Mouse (Mus musculus): ENCODE measurements at regions not wholly inside any gene's neighbourhood (a gene's known extent, or its start where the extent isn't known, plus 50 kb on each side); places are given as distances from the start of the nearest gene placed in this dataset.

DNA sequence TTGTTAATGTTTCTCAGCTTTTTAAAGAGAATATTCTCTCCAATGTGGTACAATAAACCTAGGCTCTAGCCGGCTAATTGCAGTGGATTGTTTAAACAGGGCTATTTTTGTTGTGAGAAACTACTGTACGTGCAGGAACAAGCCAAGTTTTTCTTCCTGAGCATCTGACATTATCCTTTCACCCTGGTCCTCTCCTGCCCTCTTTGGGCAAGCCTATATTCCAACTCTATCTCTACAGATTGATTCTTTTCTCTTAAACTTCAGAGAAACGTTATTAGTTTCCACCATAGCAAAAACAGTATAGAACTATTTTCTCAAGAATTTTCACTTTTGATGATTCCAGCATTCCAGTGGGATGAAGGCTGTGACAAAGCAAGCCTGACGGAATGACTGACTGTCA lies 535.2 kb downstream of the Fgf9 start:
- H3K27me3 ChIP-seq (ENCODE audit: control insufficient read depth, insufficient read depth, low read length): no peaks in the 10 kb centered on the region
- no peak overlapping the region for H3K27ac ChIP-seq (ENCODE audit: insufficient read depth, low read length)
- no peak for DNase-seq
- H3K4me3 ChIP-seq (replicated peaks; ENCODE audit: insufficient read depth, low read depth, low read length): no peak overlapping the region
- 42% methylated on average over 4 of the region's 4 CpGs for WGBS
- TF ChIP-seq POLR2A (IDR thresholded peaks at IDR 0.05; ENCODE audit: borderline replicate concordance, insufficient read depth, low read length) (no peak), CTCF (IDR thresholded peaks at IDR 0.05; ENCODE audit: borderline replicate concordance, insufficient read depth, low read depth, low read length) (no peak)
- H3K4me1 ChIP-seq (ENCODE audit: control insufficient read depth, insufficient read depth, low read length): no peaks in the 10 kb centered on the region

DNA sequence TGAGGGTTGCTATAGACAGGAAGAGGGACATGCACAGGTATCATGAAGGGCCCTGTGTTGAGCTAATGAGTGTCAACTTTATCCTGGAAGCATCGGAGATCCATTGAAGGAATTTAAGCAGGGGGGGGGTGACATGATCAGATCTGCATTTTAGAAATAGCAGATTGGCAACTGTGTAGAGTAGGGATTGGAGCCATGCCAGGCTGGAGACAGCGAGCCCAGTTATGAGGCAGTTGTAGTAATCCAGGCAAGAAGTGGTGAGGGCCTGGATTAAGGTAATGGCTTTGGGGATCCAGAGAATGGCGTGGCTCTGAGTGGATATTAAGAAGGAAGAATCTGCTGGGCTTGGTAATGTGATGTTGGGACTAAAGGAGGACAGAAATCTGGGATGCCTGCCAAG lies 528.5 kb downstream of the Fgf9 start:
- DNase-seq: no peak
- Histone ChIP-seq H3K4me1 (ENCODE audit: control insufficient read depth, insufficient read depth, low read length) (no peaks in the 10 kb centered on the region), H3K27me3 (ENCODE audit: control insufficient read depth, insufficient read depth, low read length) (no peaks in the 10 kb centered on the region), H3K4me3 (replicated peaks; ENCODE audit: insufficient read depth, low read depth, low read length) (no peak overlapping the region), H3K27ac (ENCODE audit: insufficient read depth, low read length) (no peak overlapping the region)
- WGBS: 37% methylated on average over 3 of the region's 3 CpGs
- no peak for TF ChIP-seq CTCF (IDR thresholded peaks at IDR 0.05; ENCODE audit: borderline replicate concordance, insufficient read depth, low read depth, low read length)
- TF ChIP-seq POLR2A (IDR thresholded peaks at IDR 0.05; ENCODE audit: borderline replicate concordance, insufficient read depth, low read length): no peak

DNA sequence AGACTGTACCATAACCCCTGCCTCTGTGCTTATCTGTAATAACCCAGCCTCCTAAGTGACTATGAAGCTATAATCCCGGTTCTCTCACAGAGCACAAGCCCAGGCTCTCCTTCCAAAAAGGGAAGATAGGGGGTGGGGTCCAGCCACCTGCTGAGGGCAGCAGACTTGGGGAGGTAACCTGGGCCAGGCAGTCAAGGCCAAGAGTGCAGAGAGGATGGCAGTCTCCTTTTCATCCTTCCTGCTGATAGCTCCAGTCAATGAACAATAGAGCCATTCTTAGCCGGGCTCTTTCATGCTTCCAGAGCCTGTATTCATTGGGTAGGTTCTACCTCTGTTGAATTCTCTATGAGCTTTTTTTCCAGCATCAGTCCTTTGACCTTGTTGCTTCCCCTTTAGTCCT lies 527.5 kb downstream of the Fgf9 start:
- TF ChIP-seq CTCF (IDR thresholded peaks at IDR 0.05; ENCODE audit: borderline replicate concordance, insufficient read depth, low read depth, low read length) (no peak), POLR2A (IDR thresholded peaks at IDR 0.05; ENCODE audit: borderline replicate concordance, insufficient read depth, low read length) (no peak)
- WGBS: 60% methylated on average over 2 of the region's 2 CpGs
- DNase-seq: no peak
- Histone ChIP-seq H3K27ac (ENCODE audit: insufficient read depth, low read length) (no peak overlapping the region), H3K27me3 (ENCODE audit: control insufficient read depth, insufficient read depth, low read length) (no peaks in the 10 kb centered on the region), H3K4me1 (ENCODE audit: control insufficient read depth, insufficient read depth, low read length) (no peaks in the 10 kb centered on the region), H3K4me3 (replicated peaks; ENCODE audit: insufficient read depth, low read depth, low read length) (no peak overlapping the region)

DNA sequence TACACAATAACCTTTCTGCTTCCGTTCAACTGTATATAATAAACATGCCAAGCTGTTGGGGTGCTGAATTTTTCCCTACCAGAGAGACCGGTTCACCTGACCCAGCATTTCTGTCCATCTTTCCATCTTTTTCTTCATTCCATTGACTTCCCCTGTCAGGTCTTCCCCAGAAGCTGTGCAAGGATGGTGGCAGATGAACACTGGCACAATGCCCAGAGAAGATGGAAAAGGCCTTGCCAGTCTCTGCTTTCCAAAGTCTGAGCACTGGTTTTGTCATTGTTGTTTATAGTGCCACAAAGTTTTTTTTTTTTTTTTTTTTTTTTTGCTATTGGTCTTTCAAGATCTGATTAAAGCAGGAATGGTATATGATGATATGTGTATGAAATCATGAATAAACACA lies 526.6 kb downstream of the Fgf9 start:
- 77% methylated on average over 2 of the region's 2 CpGs for WGBS
- no peaks in the 10 kb centered on the region for H3K27me3 ChIP-seq (ENCODE audit: control insufficient read depth, insufficient read depth, low read length)
- peak in 1 of 2 experiments; percentile 15 for DNase-seq
- no peak overlapping the region for H3K27ac ChIP-seq (ENCODE audit: insufficient read depth, low read length)
- no peak for TF ChIP-seq CTCF (IDR thresholded peaks at IDR 0.05; ENCODE audit: borderline replicate concordance, insufficient read depth, low read depth, low read length)
- no peak for TF ChIP-seq POLR2A (IDR thresholded peaks at IDR 0.05; ENCODE audit: borderline replicate concordance, insufficient read depth, low read length)
- H3K4me3 ChIP-seq (replicated peaks; ENCODE audit: insufficient read depth, low read depth, low read length): no peak overlapping the region
- H3K4me1 ChIP-seq (ENCODE audit: control insufficient read depth, insufficient read depth, low read length): no peaks in the 10 kb centered on the region

DNA sequence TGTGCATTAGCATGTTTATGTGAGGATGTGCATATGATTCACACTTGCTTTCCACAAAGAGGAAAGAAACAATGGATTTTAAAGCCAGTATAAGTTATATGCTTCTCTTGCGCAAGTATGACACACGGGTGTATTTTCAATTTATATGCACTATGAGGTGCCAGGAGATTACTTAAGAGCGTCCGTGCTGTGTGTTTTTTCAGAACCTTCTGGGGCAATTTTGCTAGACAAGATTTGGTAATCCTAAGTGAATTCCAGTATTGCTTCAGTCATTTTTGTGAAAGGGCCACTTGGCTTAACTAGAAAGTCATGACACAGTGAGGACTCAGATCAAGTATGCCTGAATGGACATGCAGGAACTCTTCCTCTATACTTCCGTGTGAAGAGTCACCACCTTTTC lies 511.5 kb downstream of the Fgf9 start:
- no peaks in the 10 kb centered on the region for H3K27me3 ChIP-seq (ENCODE audit: control insufficient read depth, insufficient read depth, low read length)
- no peak overlapping the region for H3K4me3 ChIP-seq (replicated peaks; ENCODE audit: insufficient read depth, low read depth, low read length)
- TF ChIP-seq POLR2A (IDR thresholded peaks at IDR 0.05; ENCODE audit: borderline replicate concordance, insufficient read depth, low read length) (no peak), CTCF (IDR thresholded peaks at IDR 0.05; ENCODE audit: borderline replicate concordance, insufficient read depth, low read depth, low read length) (no peak)

DNA sequence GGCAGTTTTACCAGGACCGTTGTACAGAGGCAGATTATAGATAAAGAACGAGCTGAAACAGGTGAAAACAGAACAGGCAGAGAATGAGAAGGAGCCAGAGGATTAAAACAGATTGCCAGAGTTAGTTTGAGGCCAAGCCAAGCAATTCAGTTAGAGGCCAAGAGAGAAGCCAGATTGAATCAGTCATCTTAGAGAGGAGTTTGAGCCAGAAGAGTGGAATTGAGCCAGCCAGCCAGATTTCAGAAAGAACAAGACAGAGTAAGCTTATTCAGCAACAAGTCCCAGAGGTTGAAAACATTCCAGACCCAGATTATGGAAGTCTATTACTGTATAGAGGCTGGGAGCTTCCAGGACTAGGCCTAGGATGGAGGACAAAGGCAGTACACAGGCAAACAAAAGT lies 499.7 kb downstream of the Fgf9 start:
- WGBS: 49% methylated on average over 2 of the region's 2 CpGs
- Histone ChIP-seq H3K27me3 (ENCODE audit: control insufficient read depth, insufficient read depth, low read length) (no peaks in the 10 kb centered on the region), H3K4me3 (replicated peaks; ENCODE audit: insufficient read depth, low read depth, low read length) (no peak overlapping the region), H3K4me1 (ENCODE audit: control insufficient read depth, insufficient read depth, low read length) (no peaks in the 10 kb centered on the region), H3K27ac (ENCODE audit: insufficient read depth, low read length) (no peak overlapping the region)
- no peak for DNase-seq
- TF ChIP-seq POLR2A (IDR thresholded peaks at IDR 0.05; ENCODE audit: borderline replicate concordance, insufficient read depth, low read length) (no peak), CTCF (IDR thresholded peaks at IDR 0.05; ENCODE audit: borderline replicate concordance, insufficient read depth, low read depth, low read length) (no peak)

More for the DNA sequence above, 511.5 kb downstream of the Fgf9 start:
- Histone ChIP-seq H3K4me1 (ENCODE audit: control insufficient read depth, insufficient read depth, low read length) (no peaks in the 10 kb centered on the region), H3K27ac (ENCODE audit: insufficient read depth, low read length) (no peak overlapping the region)
- no peak for DNase-seq
- WGBS: 91% methylated on average over 5 of the region's 5 CpGs

DNA sequence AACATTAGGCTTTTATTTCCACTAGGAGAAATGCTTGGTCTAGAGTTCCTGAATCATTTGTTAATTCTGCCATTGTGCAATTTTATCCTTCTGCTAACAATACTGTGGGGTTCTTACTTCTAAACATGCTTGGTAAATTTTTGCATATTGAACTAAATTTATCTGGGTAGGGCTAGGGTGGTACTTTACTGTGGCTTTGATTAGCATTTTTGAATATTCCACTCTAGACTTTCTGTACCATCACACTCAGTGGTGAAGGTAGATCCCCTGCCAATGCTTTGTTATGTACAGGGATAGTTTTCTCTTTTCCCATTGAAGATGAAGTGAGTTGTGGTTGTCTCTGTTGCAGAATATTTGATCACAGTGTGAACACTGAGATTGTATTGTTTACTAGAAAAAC lies 497.1 kb downstream of the Fgf9 start:
- Histone ChIP-seq H3K27ac (ENCODE audit: insufficient read depth, low read length) (no peak overlapping the region), H3K27me3 (ENCODE audit: control insufficient read depth, insufficient read depth, low read length) (no peaks in the 10 kb centered on the region), H3K4me1 (ENCODE audit: control insufficient read depth, insufficient read depth, low read length) (no peaks in the 10 kb centered on the region), H3K4me3 (replicated peaks; ENCODE audit: insufficient read depth, low read depth, low read length) (no peak overlapping the region)
- DNase-seq: no peak
- TF ChIP-seq POLR2A (IDR thresholded peaks at IDR 0.05; ENCODE audit: borderline replicate concordance, insufficient read depth, low read length) (no peak), CTCF (IDR thresholded peaks at IDR 0.05; ENCODE audit: borderline replicate concordance, insufficient read depth, low read depth, low read length) (no peak)

DNA sequence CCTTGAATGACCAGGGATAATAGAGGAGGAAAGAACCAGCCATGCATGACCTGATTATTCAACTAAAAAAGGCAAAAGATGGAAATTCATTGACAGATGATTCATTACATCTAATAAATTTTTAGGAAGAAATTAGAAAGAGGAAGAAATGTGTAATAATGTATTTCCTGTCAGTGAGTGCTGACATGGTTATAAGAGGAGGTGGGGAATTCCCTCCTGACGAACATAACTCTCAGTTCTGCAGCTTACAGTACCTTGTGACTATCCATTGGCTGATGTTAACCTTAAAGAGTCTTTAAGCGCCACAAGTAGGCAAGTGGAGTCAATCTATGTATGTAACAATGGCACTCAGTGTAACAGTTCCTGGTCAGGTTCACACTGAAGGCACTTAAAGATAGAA lies 492.7 kb downstream of the Fgf9 start:
- no peak for DNase-seq
- TF ChIP-seq CTCF (IDR thresholded peaks at IDR 0.05; ENCODE audit: borderline replicate concordance, insufficient read depth, low read depth, low read length): no peak
- TF ChIP-seq POLR2A (IDR thresholded peaks at IDR 0.05; ENCODE audit: borderline replicate concordance, insufficient read depth, low read length): no peak
- H3K27me3 ChIP-seq (ENCODE audit: control insufficient read depth, insufficient read depth, low read length): no peaks in the 10 kb centered on the region
- no peak overlapping the region for H3K4me3 ChIP-seq (replicated peaks; ENCODE audit: insufficient read depth, low read depth, low read length)
- WGBS: 80% methylated on average over 2 of the region's 2 CpGs
- no peaks in the 10 kb centered on the region for H3K4me1 ChIP-seq (ENCODE audit: control insufficient read depth, insufficient read depth, low read length)
- no peak overlapping the region for H3K27ac ChIP-seq (ENCODE audit: insufficient read depth, low read length)
